Mouse (Mus musculus) skeletal muscle tissue, adult 2 months (tissue): ENCODE measurements at regions not wholly inside any gene's neighbourhood (a gene's known extent, or its start where the extent isn't known, plus 50 kb on each side); places are given as distances from the start of the nearest gene placed in this dataset.

Source experiments
- DNase-seq: peaks from one replicate; pipeline ENCODE4 v3.0.0-alpha.2; 2012; ENCODE audit warnings: low read depth, low spot score

DNA sequence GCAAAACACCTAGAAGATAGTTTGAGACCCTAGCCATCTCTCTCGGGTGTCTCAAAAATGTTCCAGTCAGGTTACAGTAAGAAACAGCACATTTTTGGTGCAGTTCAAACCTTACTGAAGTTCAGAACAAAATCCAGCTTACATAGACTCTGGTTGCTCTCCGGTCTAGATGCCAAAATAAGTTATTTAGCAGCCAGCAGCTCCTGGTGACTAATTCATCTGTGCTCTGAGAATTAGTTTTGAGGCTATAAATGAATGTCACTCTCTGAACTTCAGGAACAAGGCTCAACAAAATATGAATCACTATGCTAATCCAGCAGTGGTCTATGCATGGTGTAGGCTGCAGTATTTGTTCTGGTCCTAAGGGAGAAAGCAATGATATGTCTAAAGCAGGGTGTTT is 238.6 kb downstream of the Rnf152 start:
- DNase-seq: no peak

DNA sequence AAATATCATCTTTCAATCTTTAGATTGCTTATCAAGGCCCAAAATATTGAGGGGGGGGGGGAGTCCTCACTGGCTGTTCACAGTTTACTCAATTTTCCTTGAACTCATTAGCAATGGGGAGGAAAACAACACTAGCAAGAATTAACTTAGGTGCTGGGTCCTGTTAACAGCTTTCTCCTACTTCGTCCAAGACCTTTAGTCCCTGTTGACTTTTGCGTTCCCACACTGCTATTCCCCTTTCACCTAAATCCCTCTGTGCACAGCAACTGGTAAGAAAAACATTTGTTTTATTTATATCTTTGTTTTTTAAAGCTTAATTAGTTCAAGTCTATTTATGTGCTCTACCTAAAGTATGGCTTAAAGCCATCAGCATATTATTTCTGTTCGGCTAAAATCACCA is 240.3 kb downstream of the Rnf152 start:
- no peak for DNase-seq

DNA sequence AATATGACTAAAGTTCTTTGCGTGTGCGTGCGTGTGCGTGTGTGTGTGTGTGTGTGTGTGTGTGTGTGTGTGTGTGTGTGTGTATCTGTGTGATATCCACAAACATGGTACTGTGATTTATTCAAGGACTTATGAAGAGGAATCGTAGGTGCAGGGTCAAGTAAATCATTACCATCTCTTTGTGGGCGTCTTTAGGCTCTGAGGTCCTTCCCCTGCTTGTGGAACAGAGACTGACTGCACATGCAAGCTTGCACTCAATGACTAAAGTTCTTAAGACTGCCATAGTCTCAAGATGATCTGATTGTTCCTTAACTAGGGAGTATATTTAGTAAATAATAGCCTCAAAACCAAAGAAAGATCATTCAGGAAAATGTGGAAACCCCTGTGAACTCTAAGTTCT is 241.1 kb downstream of the Rnf152 start:
- DNase-seq: no peak

DNA sequence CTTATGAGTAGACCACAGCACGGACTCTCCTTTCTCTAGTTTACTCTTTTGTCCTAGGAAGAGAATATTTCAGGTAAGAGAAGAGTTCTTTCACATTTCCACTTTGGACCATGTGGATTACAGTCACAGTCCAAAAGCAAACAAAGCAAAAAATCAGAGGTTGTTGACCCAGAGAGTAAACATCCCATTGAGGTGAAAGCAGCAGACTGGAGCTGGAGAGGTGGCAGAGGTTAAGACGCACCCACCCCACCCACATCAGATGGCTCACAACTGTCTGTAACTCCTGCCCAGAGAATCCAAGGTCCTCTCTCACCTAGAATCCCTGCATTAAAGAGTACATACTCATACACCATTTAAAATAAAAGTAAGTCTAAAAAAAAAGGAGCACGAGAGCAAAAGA is 241.7 kb downstream of the Rnf152 start:
- DNase-seq: no peak

DNA sequence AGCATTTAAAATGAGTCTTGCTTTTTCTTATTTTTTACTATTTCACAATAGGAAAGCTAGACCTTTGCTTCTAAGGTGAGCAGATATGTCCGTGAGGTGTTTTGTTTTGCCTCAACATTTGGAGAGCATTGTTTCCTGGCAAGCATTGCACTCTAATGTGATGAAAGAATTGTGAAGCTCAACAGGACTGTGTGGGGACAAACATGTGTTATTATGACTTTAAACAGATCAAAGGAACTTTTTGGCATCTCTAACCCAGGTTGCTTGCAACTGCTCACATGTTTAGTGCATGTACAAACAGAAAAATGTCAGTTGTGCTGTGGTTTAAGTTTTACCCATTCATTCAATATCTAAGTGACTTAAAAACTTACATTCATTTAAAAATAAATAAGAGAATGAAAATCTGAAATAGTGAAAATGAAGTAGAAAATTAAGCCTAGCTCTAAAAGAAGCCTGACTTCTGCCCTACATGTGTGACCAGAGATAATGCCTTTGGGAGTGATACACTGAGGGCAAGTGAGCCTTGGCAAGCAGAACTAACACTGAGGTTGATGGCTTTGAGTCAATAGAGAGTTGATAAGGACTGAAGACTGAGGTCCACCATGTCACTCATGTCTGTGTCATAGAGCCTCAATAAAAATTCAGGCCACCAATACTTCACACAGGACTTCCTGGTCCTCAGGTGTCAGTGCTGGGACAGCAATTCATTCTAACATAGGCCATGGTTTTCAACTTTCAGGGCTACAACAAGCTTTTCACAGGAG is 243.6 kb downstream of the Rnf152 start:
- DNase-seq: no peak

DNA sequence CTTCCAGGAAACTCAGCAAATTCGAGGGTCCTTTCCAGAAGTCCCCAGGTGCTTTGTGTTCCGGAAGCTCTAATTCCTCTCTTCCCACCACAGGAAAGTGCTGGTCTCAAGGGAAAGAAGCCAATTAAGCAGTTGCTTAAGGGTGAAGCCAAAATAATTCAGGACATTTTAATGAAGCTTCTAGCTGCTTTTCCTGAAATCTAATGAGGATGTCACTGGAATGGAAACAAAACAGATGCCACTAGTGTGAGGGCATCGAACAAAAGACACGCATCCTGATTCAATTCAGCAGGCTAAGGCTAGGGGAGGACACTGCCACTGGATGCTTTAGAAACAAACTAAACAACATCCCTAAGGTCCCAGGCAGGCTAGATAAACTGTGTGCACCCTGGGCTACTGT is 245.3 kb downstream of the Rnf152 start:
- no peak for DNase-seq

DNA sequence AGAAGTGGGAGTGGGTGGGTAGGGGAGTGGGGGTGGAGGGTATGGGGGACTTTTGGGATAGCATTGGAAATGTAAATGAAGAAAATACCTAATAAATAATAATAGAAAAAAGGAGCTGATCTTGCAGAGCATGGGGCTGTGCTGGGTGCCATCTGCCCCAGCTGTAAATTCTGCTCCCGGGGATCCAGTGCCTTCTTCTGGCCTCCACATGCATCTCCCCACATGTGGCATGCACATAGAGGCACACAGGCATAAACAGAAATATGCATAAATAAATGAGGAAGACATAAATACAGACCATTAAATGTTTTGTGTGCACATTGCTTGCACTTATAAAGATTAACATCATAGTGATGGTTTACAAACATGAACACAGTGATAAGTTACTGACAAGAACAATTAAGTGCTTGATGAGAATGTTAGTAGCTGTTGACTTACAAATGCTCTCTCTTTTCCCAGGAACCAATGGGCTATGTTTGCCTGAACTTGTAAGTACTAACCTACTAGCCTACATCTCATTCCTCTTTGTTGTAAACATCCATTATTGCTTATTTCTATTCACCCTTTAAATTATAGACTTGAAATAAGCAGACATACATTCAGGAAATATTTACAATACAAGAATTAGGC is 245.8 kb downstream of the Rnf152 start:
- no peak for DNase-seq

DNA sequence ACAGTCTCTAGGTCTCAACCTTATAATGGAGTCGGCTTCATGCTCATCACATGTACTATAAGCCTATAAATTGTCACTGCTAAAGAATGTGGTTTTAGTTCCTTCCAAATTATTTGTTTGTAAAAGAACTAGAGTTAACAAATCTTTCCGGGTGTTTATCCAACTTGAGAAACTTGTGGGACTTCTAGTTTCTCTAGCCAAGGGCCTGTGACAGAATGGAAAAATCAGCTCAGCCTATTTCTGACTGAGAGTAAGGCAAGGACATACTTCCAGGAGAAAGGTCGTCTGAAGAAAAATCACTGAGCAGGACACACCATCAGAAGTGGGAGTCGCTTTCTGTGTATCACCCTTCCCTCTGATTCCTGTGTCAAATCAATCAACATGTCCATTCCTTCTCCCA is 248.7 kb downstream of the Rnf152 start:
- no peak for DNase-seq

DNA sequence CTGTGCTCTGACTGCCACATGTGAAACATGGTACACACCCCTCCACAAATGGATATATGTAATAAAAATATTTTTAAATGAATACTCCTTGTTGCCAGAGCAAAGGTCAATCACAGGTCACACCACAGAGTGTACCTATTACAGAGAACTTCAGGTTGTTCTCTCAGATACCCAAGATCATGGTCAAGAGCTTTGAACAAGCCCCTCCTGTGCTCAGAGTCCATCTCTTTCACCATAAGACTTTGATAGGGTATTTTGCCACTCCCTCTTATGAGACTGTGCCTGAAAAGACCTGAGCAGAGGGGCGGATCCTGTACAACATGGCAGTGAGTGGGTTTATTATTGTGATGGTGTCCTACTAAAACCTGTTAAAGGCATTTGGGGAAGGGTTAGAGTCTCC is 249.3 kb downstream of the Rnf152 start:
- no peak for DNase-seq

DNA sequence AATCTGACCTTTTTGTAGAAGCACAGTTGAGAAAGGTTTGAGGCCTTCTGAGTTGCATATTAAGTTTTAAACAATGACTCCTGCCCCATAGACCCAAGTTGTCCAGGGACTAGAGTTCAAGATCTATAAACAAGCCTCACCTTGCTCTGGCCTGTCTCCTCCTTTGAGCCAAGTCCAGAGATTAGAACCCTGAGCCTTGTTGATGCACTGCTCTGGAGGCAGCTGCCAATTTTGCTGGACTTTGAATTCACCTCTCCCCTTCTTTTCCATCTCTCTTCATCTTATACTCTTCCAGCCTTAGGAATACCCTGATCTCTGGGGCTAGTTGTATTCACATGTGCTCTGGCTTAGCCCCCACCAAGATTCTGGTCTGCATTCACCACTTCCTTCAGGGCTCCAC is 251.3 kb downstream of the Rnf152 start:
- no peak for DNase-seq

DNA sequence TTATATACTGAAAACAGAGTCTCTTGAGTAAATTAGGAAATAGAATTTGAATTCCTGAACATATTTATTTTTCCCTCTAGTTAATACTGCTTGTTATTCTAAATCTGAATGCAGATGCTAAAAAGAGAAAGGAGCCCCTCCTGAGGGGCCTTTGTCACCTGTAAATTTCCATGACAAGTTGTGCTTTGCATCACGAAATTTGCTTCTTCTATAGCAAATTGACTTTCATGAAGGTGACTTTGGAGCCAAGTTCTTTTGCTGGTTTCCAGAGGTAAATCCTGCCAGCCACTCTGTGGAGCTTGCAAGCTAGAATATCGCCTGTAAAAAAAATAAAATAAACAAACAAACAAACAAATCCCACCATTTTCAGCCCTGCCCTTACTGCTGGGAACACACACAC is 261.4 kb downstream of the Rnf152 start:
- DNase-seq: no peak

DNA sequence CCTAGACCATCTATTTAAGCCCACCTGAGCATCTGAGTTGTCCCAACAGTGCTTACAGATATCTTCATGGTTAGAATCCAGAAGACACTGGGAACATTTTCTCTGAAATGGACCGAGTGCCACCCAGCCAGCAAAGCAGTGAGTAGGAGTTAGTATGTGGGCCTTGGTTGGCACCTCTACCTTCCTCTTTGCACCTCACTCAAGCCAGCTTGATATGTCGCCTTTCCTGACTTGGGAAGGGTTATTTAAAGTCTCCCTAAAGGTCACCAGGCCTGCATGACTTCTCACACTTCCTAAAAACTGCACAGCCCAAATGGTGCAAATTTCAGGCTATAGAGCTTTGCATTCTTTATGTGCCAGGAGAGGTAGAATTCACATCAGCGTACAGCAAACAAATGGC is 262.0 kb downstream of the Rnf152 start:
- no peak for DNase-seq

DNA sequence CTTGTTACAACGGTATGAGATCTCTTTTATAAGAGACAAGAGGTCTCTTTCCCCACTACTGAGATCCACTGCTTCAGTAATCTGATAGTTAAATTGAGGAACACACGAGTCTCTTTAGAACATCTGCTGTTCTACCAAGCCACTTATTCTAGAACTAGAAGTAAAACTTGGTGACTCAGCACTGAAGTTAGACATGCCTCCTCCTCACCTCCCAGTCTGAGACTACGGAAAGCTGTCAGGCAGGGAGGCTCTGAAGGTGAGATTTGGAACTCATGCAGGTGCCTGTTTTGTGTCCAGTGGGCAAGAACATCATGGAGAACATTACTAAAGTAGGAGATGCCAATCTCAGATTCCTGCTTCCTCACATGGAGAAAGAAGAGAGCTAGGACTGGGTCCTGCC is 262.6 kb downstream of the Rnf152 start:
- DNase-seq: no peak

DNA sequence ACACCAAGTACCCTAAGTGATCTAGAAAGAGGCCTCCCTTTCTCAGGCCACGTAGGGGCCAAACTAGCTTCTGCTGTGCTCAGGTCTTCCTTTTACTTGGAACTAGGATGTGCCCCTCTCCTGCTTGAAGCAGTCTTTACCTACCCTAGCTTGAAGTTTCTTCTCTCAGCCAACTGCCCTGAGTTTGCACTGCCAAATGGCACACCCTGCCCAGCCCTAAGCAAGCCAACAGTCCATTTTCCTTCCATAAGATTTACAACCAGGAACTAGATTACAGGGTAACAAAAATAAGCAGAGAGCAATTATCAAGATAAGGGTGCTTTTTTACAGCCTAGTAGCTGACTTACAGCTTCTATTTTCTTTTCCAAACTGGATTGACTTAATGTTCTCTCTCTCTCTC is 263.5 kb downstream of the Rnf152 start:
- DNase-seq: no peak

DNA sequence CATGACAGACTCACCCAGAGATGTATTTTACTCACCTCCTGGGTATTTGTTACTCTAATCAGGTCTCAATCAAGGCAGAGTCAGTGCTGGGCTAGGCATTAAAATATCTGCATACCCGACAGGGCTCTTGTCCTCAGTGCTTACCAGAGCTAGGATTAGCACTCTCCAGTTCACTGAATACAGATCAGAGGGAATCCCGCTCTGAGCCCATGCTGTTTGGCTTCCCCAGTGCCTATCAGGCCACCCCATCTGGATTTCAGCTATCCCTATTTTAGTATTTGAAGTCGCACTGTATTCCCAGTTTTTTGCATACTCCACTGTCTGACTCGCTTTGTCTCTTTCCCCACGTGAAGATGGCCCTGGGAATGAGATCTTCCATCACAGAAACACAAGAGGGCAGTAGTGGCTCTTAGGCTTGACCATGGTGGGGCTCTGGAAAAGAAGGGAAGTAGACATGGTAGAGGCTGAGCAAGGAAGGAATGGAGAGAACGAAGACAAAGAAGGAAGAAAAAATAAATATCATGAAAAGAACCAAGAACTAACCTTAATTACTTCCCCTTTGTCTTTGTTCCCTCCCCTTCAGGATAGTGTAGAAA is 264.1 kb downstream of the Rnf152 start:
- DNase-seq: no peak

DNA sequence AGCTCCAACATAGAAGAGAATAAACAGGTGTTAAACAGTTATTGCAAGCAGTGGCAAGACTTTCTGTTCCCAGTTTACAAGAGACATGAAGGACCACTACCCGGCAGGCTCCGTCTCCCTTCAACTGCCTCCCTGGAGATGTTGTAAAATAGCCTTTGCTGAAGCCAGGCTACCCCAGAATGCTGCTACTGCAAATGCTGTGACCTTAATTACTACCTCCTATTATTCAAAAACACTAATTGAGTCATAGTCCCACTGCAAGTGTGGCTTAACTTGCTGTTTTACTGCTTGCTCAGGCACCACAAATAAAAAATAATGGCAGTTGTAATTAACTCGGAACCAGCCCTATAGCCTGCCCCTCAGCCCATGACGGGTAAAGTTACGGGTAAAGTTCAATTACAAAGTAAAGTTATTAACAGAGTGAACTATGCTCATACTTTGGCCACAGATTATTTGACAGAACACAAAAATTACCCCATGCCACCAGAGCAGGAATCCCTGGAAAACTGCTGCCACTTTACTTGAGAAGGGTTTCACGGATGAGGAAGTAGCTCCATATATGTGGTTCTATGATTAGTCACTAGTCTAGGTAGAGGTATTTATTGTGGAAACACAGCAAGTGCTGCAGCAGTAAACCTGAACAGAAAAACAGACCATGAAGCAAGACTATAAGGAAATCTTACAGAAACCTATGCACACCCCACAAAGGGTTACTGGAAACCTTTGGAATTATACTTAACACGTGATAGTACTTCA is 267.6 kb downstream of the Rnf152 start:
- no peak for DNase-seq

DNA sequence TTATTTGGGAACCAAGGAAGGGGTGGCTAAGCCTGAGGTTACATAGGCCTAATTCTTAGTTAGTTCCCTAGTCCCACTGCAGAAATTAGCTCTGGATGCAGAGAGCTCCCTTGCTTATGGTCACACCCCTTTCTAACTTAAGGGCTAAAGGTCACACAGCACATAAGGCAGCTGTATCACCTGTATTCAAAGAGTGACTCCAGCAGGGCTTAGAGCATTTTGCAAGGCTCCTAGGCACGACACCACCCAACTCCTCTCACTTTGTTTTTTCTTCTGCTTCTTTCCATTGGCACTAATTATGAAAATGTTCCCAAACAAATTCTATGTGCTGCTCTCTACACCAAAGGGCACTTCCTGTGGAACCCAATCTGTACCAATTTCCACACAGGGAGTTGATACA is 268.9 kb downstream of the Rnf152 start:
- DNase-seq: no peak

DNA sequence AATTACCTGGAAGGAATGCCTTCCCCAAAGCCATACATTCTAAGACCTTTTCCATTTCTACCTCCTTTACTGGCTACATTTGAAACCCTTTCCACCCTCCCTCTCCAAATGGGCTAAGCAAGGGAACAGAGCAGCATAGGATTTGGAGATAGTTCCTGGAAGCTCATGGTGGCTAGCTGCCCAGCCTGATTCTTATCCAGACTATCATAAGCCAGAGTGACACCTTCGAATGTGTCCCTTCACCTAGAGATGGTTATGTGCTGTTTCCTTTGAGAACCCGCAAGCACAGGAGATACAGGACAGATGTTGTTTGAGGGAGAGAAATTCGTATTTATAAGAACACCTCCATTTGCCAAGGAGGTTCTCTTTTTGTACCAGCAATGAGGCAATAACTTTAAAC is 272.0 kb downstream of the Rnf152 start:
- DNase-seq: no peak

DNA sequence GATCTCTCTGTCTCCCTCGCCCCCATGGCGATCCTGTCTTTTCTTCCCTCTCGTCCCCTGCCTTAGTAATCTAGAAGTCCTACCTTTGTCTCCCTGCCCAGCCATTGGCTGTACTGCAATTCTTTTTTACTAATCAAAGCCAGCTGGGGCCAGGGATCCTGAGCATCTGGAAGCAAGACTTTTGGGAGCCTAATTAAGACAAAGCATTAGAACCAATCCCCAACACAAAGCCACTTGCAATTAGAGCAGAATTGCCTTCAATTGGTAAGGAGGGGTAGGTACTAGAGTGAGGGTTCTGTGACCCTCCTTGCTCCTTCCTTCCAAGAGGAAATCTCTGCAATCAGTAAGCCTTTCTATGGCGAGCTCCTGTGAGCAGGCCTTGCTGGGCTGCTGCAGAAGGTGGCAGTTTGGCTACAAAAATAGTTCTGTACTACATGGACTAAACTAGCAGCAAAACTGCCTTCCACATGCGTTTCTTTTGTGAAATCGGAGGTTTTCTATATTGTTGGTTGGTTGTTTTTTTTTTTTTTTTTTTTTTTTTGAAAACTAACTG is 272.9 kb downstream of the Rnf152 start:
- DNase-seq: no peak

DNA sequence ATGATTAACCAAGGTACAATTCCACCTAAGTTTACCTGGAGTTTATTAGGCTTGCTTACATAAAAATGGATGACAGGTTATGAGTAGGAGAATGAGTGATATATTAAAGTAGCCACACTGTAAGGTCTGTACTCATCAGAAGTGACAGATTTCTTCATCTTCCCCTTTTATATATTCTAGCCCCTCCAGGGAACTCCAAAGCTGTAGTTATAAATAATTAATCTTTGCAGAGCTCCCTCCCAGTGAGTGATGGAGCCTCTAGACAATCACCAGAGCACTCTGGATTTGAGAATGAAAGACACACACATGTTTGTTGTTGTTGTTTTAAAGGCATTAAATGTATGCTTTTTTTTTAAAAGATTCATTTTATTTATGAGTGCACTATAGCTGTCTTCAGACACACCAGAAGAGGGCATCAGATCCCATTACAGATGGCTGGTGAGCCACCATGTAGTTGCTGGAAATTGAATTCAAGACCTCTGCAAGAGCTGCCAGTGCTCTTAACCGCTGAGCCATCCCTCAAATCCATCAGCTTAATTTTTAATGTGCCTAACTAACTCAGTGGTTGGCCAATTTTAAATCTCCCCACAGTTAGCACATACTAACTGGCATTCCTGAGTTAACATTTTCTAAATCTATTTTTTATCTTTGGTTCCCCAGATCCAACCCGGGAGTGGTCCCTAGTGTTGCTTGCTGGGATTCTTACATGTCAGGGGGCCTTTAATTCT is 273.5 kb downstream of the Rnf152 start:
- DNase-seq: no peak

DNA sequence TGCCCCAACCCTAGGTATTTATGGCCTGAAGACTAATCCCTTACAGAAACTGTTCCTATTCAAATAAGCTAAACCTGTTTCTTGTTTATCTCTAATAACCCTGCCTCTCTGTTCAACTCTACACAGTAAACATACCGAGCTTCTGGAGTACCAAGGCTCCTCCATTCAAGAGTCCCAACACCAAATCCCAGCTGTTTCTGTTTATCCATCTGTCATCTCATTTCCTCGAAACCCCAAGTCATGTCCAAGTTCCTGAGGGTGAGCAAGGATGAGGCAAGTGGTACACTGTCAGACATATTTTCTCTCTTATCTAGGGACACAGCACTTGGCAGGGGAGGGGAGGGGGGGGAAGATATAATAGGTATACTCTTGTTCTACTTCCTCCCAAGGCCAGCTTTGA is 274.6 kb downstream of the Rnf152 start:
- no peak for DNase-seq

DNA sequence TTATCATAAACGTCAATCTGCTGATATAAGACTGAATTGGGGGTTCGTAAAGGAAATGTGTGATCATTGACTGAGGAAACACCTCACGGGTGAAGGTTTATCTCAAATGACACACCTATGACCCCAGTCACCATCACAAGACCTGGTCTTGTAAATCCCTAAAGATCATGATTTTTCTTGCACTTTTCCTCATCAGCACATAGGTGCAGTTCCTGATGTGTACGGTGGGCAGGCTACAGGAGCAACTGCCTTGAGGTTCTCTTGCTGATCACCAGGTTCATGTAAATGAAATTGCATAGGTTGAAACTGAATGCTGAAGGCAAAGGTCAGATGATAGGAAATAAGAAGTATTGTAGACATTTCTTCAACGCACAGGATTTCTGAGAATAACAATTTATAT is 277.1 kb downstream of the Rnf152 start:
- no peak for DNase-seq
